Mouse (Mus musculus) neural tube, embryonic 14.5 days (tissue): ENCODE measurements around the gene Ugt2a1. TPM values are rescaled to one million over a fixed set of nuclear protein-coding genes. Genes with fewer than 3 reads are reported as not detected.
"Not testable (repeated sequence)": the region's sequence is repeated elsewhere in the genome, so short reads cannot be mapped to it uniquely, and the experiment has no call there.

Source experiments
- ATAC-seq: fragments of 200-750 bp; cut with Nextera tagmentation; 2 replicates; pipeline ENCODE4 v1.8.0; 2017; ENCODE audit warnings: low read depth, mild to moderate bottlenecking, moderate TSS enrichment, moderate library complexity
- H3K27ac ChIP-seq: fragments of 300-500 bp; sonication (generic); 2 replicates; pipeline ENCODE4 v1.5.1; 2014; ENCODE audit warnings: low read depth, mild to moderate bottlenecking, control low read depth, low read length, moderate library complexity, mixed read lengths
- H3K27me3 ChIP-seq: fragments of 300-500 bp; sonication (generic); 2 replicates; pipeline ENCODE4 v1.6.1; 2014; ENCODE audit warnings: low read length; ENCODE audit not compliant: control insufficient read depth, insufficient read depth
- H3K36me3 ChIP-seq: fragments of 300-500 bp; sonication (generic); 2 replicates; pipeline ENCODE4 v1.6.1; 2014; ENCODE audit warnings: low read length, mixed read lengths; ENCODE audit not compliant: control insufficient read depth, insufficient read depth
- H3K4me1 ChIP-seq: fragments of 300-500 bp; sonication (generic); 2 replicates; pipeline ENCODE4 v1.6.1; 2014; ENCODE audit warnings: low read length; ENCODE audit not compliant: control insufficient read depth, insufficient read depth
- H3K4me2 ChIP-seq: fragments of 300-500 bp; sonication (generic); 2 replicates; pipeline ENCODE4 v1.6.1; 2014; ENCODE audit warnings: mild to moderate bottlenecking, low read depth, low read length, control low read depth
- H3K4me3 ChIP-seq: fragments of 300-500 bp; sonication (generic); 2 replicates; pipeline ENCODE4 v1.5.1; 2014; ENCODE audit warnings: low read depth, low read length, control low read depth, mixed read lengths
- H3K9ac ChIP-seq: fragments of 300-500 bp; sonication (generic); replicated peaks from 2 replicates; pipeline ENCODE4 v1.6.1; 2014; ENCODE audit warnings: low read depth, mild to moderate bottlenecking, control low read depth, low read length, mixed read lengths
- H3K9me3 ChIP-seq: fragments of 300-500 bp; sonication (generic); 2 replicates; pipeline ENCODE4 v1.6.1; 2016; ENCODE audit warnings: low read length; ENCODE audit not compliant: control insufficient read depth
- WGBS: fragments of 180-500 bp; shearing (Covaris S2); extraction: QIAGEN DNeasy Blood & Tissue Kit; methylation state at CpG from one replicate; pipeline ENCODE4 v1.1.7; 2014; 5-methylcytosine and 5-hydroxymethylcytosine counted together
- polyA plus RNA-seq: library from polyadenylated mRNA; unstranded; fragments of >200 nt; fragmentation: Nextera tagmentation; extraction: Ambion mirVana; gene quantifications from 2 replicates; pipeline ENCODE4 v1.2.1, GENCODE M21; 2014

The Ugt2a1 gene
- polyA plus RNA-seq, 1 experiment from 2014 or later: not detected

DNA sequence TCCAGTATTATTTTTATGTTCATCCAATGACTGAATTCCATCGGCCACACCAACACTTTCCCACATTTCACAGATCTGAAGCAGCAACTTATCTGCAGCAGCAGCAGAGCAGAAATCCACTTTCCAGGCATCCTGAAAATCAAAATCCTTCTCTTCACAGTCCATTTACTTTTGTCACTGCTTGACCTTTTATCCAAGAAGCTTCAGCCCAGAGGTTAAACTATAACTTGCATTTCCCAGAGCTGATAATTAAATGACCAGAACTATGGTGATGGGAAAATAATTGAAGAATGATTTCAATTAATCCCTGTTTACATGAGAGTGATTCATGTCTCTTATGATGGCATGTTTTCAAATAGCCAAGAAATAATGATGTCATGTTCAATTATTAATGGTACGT, 66.6 kb downstream of the Ugt2a1 start, which contains the start of gene Ugt2b38:
Gene Ugt2b38 (minus strand): TSS at position 163 of the 400 bp plus-strand sequence.
- H3K27me3 ChIP-seq, H3K36me3 ChIP-seq, H3K4me2 ChIP-seq, H3K4me1 ChIP-seq, ATAC-seq, H3K9me3 ChIP-seq, H3K27ac ChIP-seq, H3K9ac ChIP-seq, H3K4me3 ChIP-seq: not testable (repeated sequence)
- 82% methylated on average over 1 of the region's 2 CpGs for WGBS

Other genes with a start within 250 kb of the Ugt2a1 start
- gene Ugt2b37, start 236.1 kb downstream of the Ugt2a1 start, polyA plus RNA-seq: not detected in 2 replicates
- gene Ugt2a3, start 153.7 kb downstream of the Ugt2a1 start, polyA plus RNA-seq: not detected in 2 replicates
- gene Ugt2b38, start 66.7 kb downstream of the Ugt2a1 start, polyA plus RNA-seq: not detected in 2 replicates
- not detected in 2 replicates for gene Ugt2a2, start 8.6 kb downstream of the Ugt2a1 start, polyA plus RNA-seq
- gene Gm43638, start 4.1 kb downstream of the Ugt2a1 start, polyA plus RNA-seq: not detected in 2 replicates
- not detected in 2 replicates for gene Sult1b1, start 47.3 kb upstream of the Ugt2a1 start, polyA plus RNA-seq
- not detected in 2 replicates for gene Sult1d1, start 78.2 kb upstream of the Ugt2a1 start, polyA plus RNA-seq
- not detected in 2 replicates for gene Sult1e1, start 100.7 kb upstream of the Ugt2a1 start, polyA plus RNA-seq
- gene Csn1s1, start 175.3 kb upstream of the Ugt2a1 start, polyA plus RNA-seq: not detected in 2 replicates
- not detected in 2 replicates for gene Csn2, start 208.8 kb upstream of the Ugt2a1 start, polyA plus RNA-seq